Mouse (Mus musculus) embryonic facial prominence, embryonic 10.5 days (tissue): Measurements from ENCODE around the gene Pde4b. TPM values are rescaled to one million over a fixed set of nuclear protein-coding genes. Genes with fewer than 3 reads are reported as not detected.
A peak's percentile ranks its signal among the peaks of the same experiment; 100 is the strongest.
"Not testable (repeated sequence)": the region's sequence is repeated elsewhere in the genome, so short reads cannot be mapped to it uniquely, and the experiment has no call there.

Experiments
- DNase-seq: peaks from one replicate; pipeline ENCODE4 v3.0.0-alpha.2; 2017; ENCODE audit warnings: low spot score
- H3K27ac ChIP-seq: fragments of 300-500 bp; sonication (generic); replicated peaks from 2 replicates; pipeline ENCODE4 v1.5.1; 2016; ENCODE audit warnings: mild to moderate bottlenecking
- H3K27me3 ChIP-seq: fragments of 300-500 bp; sonication (generic); replicated peaks from 2 replicates; pipeline ENCODE4 v1.6.1; 2016; ENCODE audit warnings: low read depth, mild to moderate bottlenecking; ENCODE audit not compliant: poor library complexity, severe bottlenecking
- H3K36me3 ChIP-seq: fragments of 300-500 bp; sonication (generic); replicated peaks from 2 replicates; pipeline ENCODE4 v1.6.1; 2016; ENCODE audit warnings: mild to moderate bottlenecking, moderate library complexity
- H3K4me1 ChIP-seq: fragments of 300-500 bp; sonication (generic); 2 replicates; pipeline ENCODE4 v1.6.1; 2016
- H3K4me3 ChIP-seq: fragments of 300-500 bp; sonication (generic); 2 replicates; pipeline ENCODE4 v1.5.1; 2016; ENCODE audit warnings: mild to moderate bottlenecking, moderate library complexity
- H3K9me3 ChIP-seq: fragments of 300-500 bp; sonication (generic); 2 replicates; pipeline ENCODE4 v1.6.1; 2016; ENCODE audit warnings: mild to moderate bottlenecking
- WGBS: fragments of 180-500 bp; shearing (Covaris S2); methylation state at CpG from one replicate; pipeline ENCODE4 v1.1.7; 2016; 5-methylcytosine and 5-hydroxymethylcytosine counted together
- polyA plus RNA-seq: library from polyadenylated mRNA; unstranded; fragments of >200 nt; fragmentation: Nextera tagmentation; extraction: Ambion mirVana; gene quantifications from 2 replicates; pipeline ENCODE4 v1.2.1, GENCODE M21; 2016

Pde4b gene
- polyA plus RNA-seq, 1 experiment from 2014 or later, result 8.2 TPM

GRCm38 (mm10) chr4:102480830-102481484 lies 393.6 kb downstream of the Pde4b start:
- H3K9me3 ChIP-seq, result no peaks in the 10 kb centered on the region
- no peaks in the 10 kb centered on the region for H3K27me3 ChIP-seq
- WGBS, result 76% methylated on average over 6 of the region's 6 CpGs
- no peak overlapping the region for H3K27ac ChIP-seq
- H3K4me1 ChIP-seq, result peaks cover 21% of the 10 kb centered on the region
- H3K4me3 ChIP-seq, result no peak overlapping the region
- no peaks in the 10 kb centered on the region for H3K36me3 ChIP-seq
- peak; percentile 18 for DNase-seq

- H3K36me3 ChIP-seq, result no peaks in the 10 kb centered on the region
- H3K27me3 ChIP-seq, result peaks cover 4% of the 10 kb centered on the region; the same call in 1 of the 2 replicates
- peak; percentile 29 for DNase-seq
- H3K27ac ChIP-seq, result no peak overlapping the region; the same call in 1 of the 2 replicates
- no peak overlapping the region for H3K4me3 ChIP-seq
- H3K4me1 ChIP-seq, result peaks cover 16% of the 10 kb centered on the region
- WGBS, result 23% methylated on average over 7 of the region's 7 CpGs
- H3K9me3 ChIP-seq, result no peaks in the 10 kb centered on the region
Measured at GRCm38 (mm10) chr4:102483354-102484018, 396.1 kb downstream of the Pde4b start.

- Histone ChIP-seq H3K4me3 (no peak overlapping the region), H3K4me1 (peaks cover 12% of the 10 kb centered on the region), H3K36me3 (no peaks in the 10 kb centered on the region), H3K27ac (no peak overlapping the region), H3K27me3 (peaks cover 4% of the 10 kb centered on the region; the same call in 1 of the 2 replicates), H3K9me3 (no peaks in the 10 kb centered on the region)
- 78% methylated on average over 2 of the region's 2 CpGs for WGBS
- DNase-seq, result no peak
Measured at GRCm38 (mm10) chr4:102484738-102485137, 397.4 kb downstream of the Pde4b start.

- H3K27ac ChIP-seq, result no peak overlapping the region
- H3K4me1 ChIP-seq, result peaks cover 19% of the 10 kb centered on the region
- DNase-seq, result peak; percentile 53
- peaks cover 4% of the 10 kb centered on the region; the same call in 1 of the 2 replicates for H3K27me3 ChIP-seq
- H3K4me3 ChIP-seq, result no peak overlapping the region
- H3K9me3 ChIP-seq, result no peaks in the 10 kb centered on the region
- no peaks in the 10 kb centered on the region for H3K36me3 ChIP-seq
- WGBS, result 59% methylated on average over 4 of the region's 4 CpGs
Measured at GRCm38 (mm10) chr4:102486134-102486920, 399.0 kb downstream of the Pde4b start.

- no peaks in the 10 kb centered on the region for H3K9me3 ChIP-seq
- 81% methylated on average over 3 of the region's 3 CpGs for WGBS
- no peak for DNase-seq
- H3K36me3 ChIP-seq, result no peaks in the 10 kb centered on the region
- H3K4me1 ChIP-seq, result peaks cover 24% of the 10 kb centered on the region
- H3K4me3 ChIP-seq, result no peak overlapping the region
- H3K27me3 ChIP-seq, result peaks cover 4% of the 10 kb centered on the region; the same call in 1 of the 2 replicates
- H3K27ac ChIP-seq, result no peak overlapping the region
Measured at GRCm38 (mm10) chr4:102486921-102487240, 399.5 kb downstream of the Pde4b start.

GRCm38 (mm10) chr4:102488000-102488399 lies 400.7 kb downstream of the Pde4b start:
- DNase-seq, result no peak
- 59% methylated on average over 2 of the region's 2 CpGs for WGBS
- Histone ChIP-seq H3K36me3 (no peaks in the 10 kb centered on the region), H3K9me3 (no peaks in the 10 kb centered on the region), H3K27me3 (peaks cover 4% of the 10 kb centered on the region; the same call in 1 of the 2 replicates), H3K4me1 (peaks cover 31% of the 10 kb centered on the region), H3K27ac (no peak overlapping the region), H3K4me3 (no peak overlapping the region)

- H3K4me1 ChIP-seq, result peaks cover 21% of the 10 kb centered on the region
- H3K27me3 ChIP-seq, result peaks cover 4% of the 10 kb centered on the region; the same call in 1 of the 2 replicates
- peak; percentile 40 for DNase-seq
- H3K4me3 ChIP-seq, result no peak overlapping the region
- no peaks in the 10 kb centered on the region for H3K9me3 ChIP-seq
- 47% methylated on average over 11 of the region's 11 CpGs for WGBS
- H3K36me3 ChIP-seq, result no peaks in the 10 kb centered on the region
- 0 out of 2 replicates have a peak overlapping the region, but pooled peaks have one; percentile 25 for H3K27ac ChIP-seq
Measured at GRCm38 (mm10) chr4:102491468-102492123, 404.3 kb downstream of the Pde4b start.

GRCm38 (mm10) chr4:102492911-102493310 lies 405.6 kb downstream of the Pde4b start:
- Histone ChIP-seq H3K9me3 (no peaks in the 10 kb centered on the region), H3K4me3 (no peak overlapping the region), H3K4me1 (peaks cover 21% of the 10 kb centered on the region), H3K27ac (no peak overlapping the region), H3K27me3 (no peaks in the 10 kb centered on the region; the same call in 1 of the 2 replicates), H3K36me3 (no peaks in the 10 kb centered on the region)
- no peak for DNase-seq
- WGBS, result 85% methylated on average over 5 of the region's 5 CpGs

GRCm38 (mm10) chr4:102493342-102494128 lies 406.2 kb downstream of the Pde4b start:
- no peak overlapping the region for H3K4me3 ChIP-seq
- H3K9me3 ChIP-seq, result no peaks in the 10 kb centered on the region
- DNase-seq, result no peak
- H3K4me1 ChIP-seq, result peaks cover 21% of the 10 kb centered on the region
- no peak overlapping the region for H3K27ac ChIP-seq
- WGBS, result 67% methylated on average over 4 of the region's 4 CpGs
- H3K36me3 ChIP-seq, result no peaks in the 10 kb centered on the region
- no peaks in the 10 kb centered on the region; the same call in 1 of the 2 replicates for H3K27me3 ChIP-seq

GRCm38 (mm10) chr4:102494203-102494602 lies 406.9 kb downstream of the Pde4b start:
- not testable (repeated sequence) for H3K27me3 ChIP-seq, H3K9me3 ChIP-seq, DNase-seq, H3K27ac ChIP-seq, H3K36me3 ChIP-seq, H3K4me3 ChIP-seq
- H3K4me1 ChIP-seq, result peaks cover 21% of the 10 kb centered on the region
- WGBS, result 91% methylated on average over 10 of the region's 10 CpGs

GRCm38 (mm10) chr4:102495001-102495400 lies 407.7 kb downstream of the Pde4b start:
- WGBS, result 79% methylated on average over 5 of the region's 5 CpGs
- no peak overlapping the region for H3K4me3 ChIP-seq
- H3K9me3 ChIP-seq, result no peaks in the 10 kb centered on the region
- H3K27me3 ChIP-seq, result no peaks in the 10 kb centered on the region; the same call in 1 of the 2 replicates
- no peaks in the 10 kb centered on the region for H3K36me3 ChIP-seq
- H3K27ac ChIP-seq, result no peak overlapping the region
- DNase-seq, result no peak
- peaks cover 21% of the 10 kb centered on the region for H3K4me1 ChIP-seq
